Mouse (Mus musculus) E14TG2a.4 (cell line): ENCODE measurements around the gene Slc15a4.
A peak's percentile ranks its signal among the peaks of the same experiment; 100 is the strongest.

Source experiments
- H3K27me3 ChIP-seq: 2 replicates; pipeline ENCODE4 v1.6.1; 2014; ENCODE audit warnings: low read length, control low read depth; ENCODE audit not compliant: insufficient read depth
- H3K36me3 ChIP-seq: 2 replicates; pipeline ENCODE4 v1.6.1; 2014; ENCODE audit warnings: low read length, control low read depth; ENCODE audit not compliant: insufficient read depth
- H3K4me1 ChIP-seq: replicated peaks from 2 replicates; pipeline ENCODE4 v1.6.1; 2014; ENCODE audit warnings: low read depth, low read length, control low read depth
- H3K4me3 ChIP-seq: replicated peaks from 2 replicates; pipeline ENCODE4 v1.5.1; 2014; ENCODE audit warnings: mild to moderate bottlenecking, low read length
- H3K9me3 ChIP-seq: 2 replicates; pipeline ENCODE4 v1.6.1; 2014; ENCODE audit warnings: low read length, control low read depth
- CTCF ChIP-seq: conservative IDR thresholded peaks from 2 replicates; pipeline ENCODE4 v1.5.1; 2014; ENCODE audit warnings: low read length
- NANOG ChIP-seq: IDR thresholded peaks from 2 replicates; pipeline ENCODE4 v1.6.1; 2014; ENCODE audit warnings: borderline replicate concordance, low read length, mixed read lengths
- POU5F1 ChIP-seq: IDR thresholded peaks from 2 replicates; pipeline ENCODE4 v1.6.1; 2014; ENCODE audit warnings: low read length, borderline replicate concordance

Slc15a4 gene

GRCm38 (mm10) chr5:127596862-127597261, 35.8 kb downstream of the Slc15a4 start:
- TF ChIP-seq CTCF = no peak
- no peak for TF ChIP-seq NANOG
- no peak for TF ChIP-seq POU5F1
- no peaks in the 10 kb centered on the region for H3K27me3 ChIP-seq
- H3K36me3 ChIP-seq = peaks cover 99% of the 10 kb centered on the region
- peaks cover 42% of the 10 kb centered on the region for H3K4me1 ChIP-seq
- H3K9me3 ChIP-seq = no peaks in the 10 kb centered on the region
- no peak overlapping the region for H3K4me3 ChIP-seq

GRCm38 (mm10) chr5:127595676-127596075, 37.0 kb downstream of the Slc15a4 start:
- TF ChIP-seq NANOG = no peak
- no peak for TF ChIP-seq POU5F1
- TF ChIP-seq CTCF = no peak
- H3K4me1 ChIP-seq = peaks cover 40% of the 10 kb centered on the region
- no peak overlapping the region for H3K4me3 ChIP-seq
- H3K27me3 ChIP-seq = no peaks in the 10 kb centered on the region
- H3K36me3 ChIP-seq = peaks cover 93% of the 10 kb centered on the region
- no peaks in the 10 kb centered on the region for H3K9me3 ChIP-seq

GRCm38 (mm10) chr5:127592854-127593253, 39.8 kb downstream of the Slc15a4 start:
- Histone ChIP-seq H3K36me3 (peaks cover 65% of the 10 kb centered on the region), H3K4me3 (no peak overlapping the region), H3K4me1 (peaks cover 40% of the 10 kb centered on the region), H3K9me3 (no peaks in the 10 kb centered on the region), H3K27me3 (no peaks in the 10 kb centered on the region)
- TF ChIP-seq POU5F1 = no peak
- peak; percentile 59 for TF ChIP-seq CTCF

GRCm38 (mm10) chr5:127592406-127592805, 40.3 kb downstream of the Slc15a4 start:
- no peaks in the 10 kb centered on the region for H3K27me3 ChIP-seq
- TF ChIP-seq POU5F1 (no peak), CTCF (no peak), NANOG (no peak)
- peaks cover 61% of the 10 kb centered on the region for H3K36me3 ChIP-seq
- H3K4me1 ChIP-seq = peaks cover 40% of the 10 kb centered on the region
- no peaks in the 10 kb centered on the region for H3K9me3 ChIP-seq
- no peak overlapping the region for H3K4me3 ChIP-seq

- H3K36me3 ChIP-seq = peaks cover 15% of the 10 kb centered on the region
- TF ChIP-seq NANOG (no peak), POU5F1 (no peak), CTCF (peak; percentile 40)
- H3K4me1 ChIP-seq = peaks cover 13% of the 10 kb centered on the region
- no peaks in the 10 kb centered on the region for H3K9me3 ChIP-seq
- no peaks in the 10 kb centered on the region for H3K27me3 ChIP-seq
- H3K4me3 ChIP-seq = no peak overlapping the region
Observed at GRCm38 (mm10) chr5:127587854-127588253, 44.8 kb downstream of the Slc15a4 start.

GRCm38 (mm10) chr5:127583658-127584057, 49.0 kb downstream of the Slc15a4 start:
- Histone ChIP-seq H3K36me3 (no peaks in the 10 kb centered on the region), H3K4me1 (peaks cover 7% of the 10 kb centered on the region), H3K9me3 (no peaks in the 10 kb centered on the region), H3K4me3 (no peak overlapping the region), H3K27me3 (no peaks in the 10 kb centered on the region; the same call in 1 of the 2 replicates)
- TF ChIP-seq NANOG (no peak), CTCF (peak; percentile 38), POU5F1 (no peak)

GRCm38 (mm10) chr5:127577419-127577818, 55.3 kb downstream of the Slc15a4 start:
- no peaks in the 10 kb centered on the region for H3K9me3 ChIP-seq
- TF ChIP-seq CTCF = peak; percentile 98
- no peak for TF ChIP-seq NANOG
- no peaks in the 10 kb centered on the region for H3K36me3 ChIP-seq
- H3K4me1 ChIP-seq = peaks cover 14% of the 10 kb centered on the region
- H3K4me3 ChIP-seq = no peak overlapping the region
- H3K27me3 ChIP-seq = peaks cover 4% of the 10 kb centered on the region; the same call in 1 of the 2 replicates

GRCm38 (mm10) chr5:127567165-127567741, 65.4 kb downstream of the Slc15a4 start:
- Histone ChIP-seq H3K9me3 (no peaks in the 10 kb centered on the region), H3K4me3 (no peak overlapping the region), H3K27me3 (no peaks in the 10 kb centered on the region), H3K36me3 (no peaks in the 10 kb centered on the region), H3K4me1 (no peaks in the 10 kb centered on the region)
- no peak for TF ChIP-seq CTCF
- TF ChIP-seq POU5F1 = no peak
- TF ChIP-seq NANOG = no peak

- H3K9me3 ChIP-seq = peaks cover 3% of the 10 kb centered on the region; the same call in 1 of the 2 replicates
- peaks cover 15% of the 10 kb centered on the region for H3K27me3 ChIP-seq
- no peak overlapping the region for H3K4me3 ChIP-seq
- H3K36me3 ChIP-seq = no peaks in the 10 kb centered on the region
- no peaks in the 10 kb centered on the region for H3K4me1 ChIP-seq
- no peak for TF ChIP-seq CTCF
- no peak for TF ChIP-seq POU5F1
- TF ChIP-seq NANOG = no peak
Observed at GRCm38 (mm10) chr5:127561086-127561485, 71.6 kb downstream of the Slc15a4 start.
